Mouse (Mus musculus): ENCODE data around the gene Zfc3h1.

Gene Zfc3h1

GRCm38 (mm10) chr10:115478441-115479141 is 93.8 kb downstream of the Zfc3h1 start:
- peak in 1 of 2 experiments; percentile 13 for DNase-seq

All from cerebellum, postnatal 36 days (tissue).